Mouse (Mus musculus) gastrocnemius, postnatal 14 days (tissue): Measurements from ENCODE around the gene Large2. TPM values are rescaled to one million over a fixed set of nuclear protein-coding genes. Genes with fewer than 3 reads are reported as not detected.
"Not testable (repeated sequence)": the region's sequence is repeated elsewhere in the genome, so short reads cannot be mapped to it uniquely, and the experiment has no call there.

Experiments
- DNase-seq: peaks from one replicate; pipeline ENCODE4 v3.0.0; 2021; ENCODE audit warnings: mixed read lengths
- intact Hi-C: fragments of 180-260 bp; cut with DNase I; formaldehyde crosslinking; loops from one replicate; pipeline ENCODE4 v1.15.1; 2025; ENCODE audit warnings: low total_unique reads
- long read RNA-seq, 2 experiments: library from polyadenylated mRNA; stranded (forward); transcript quantifications; one replicate each; pipeline ENCODE4 v2.0.0; 2021
- total RNA-seq, 2 experiments: library from RNA; stranded (reverse); gene quantifications; 2 replicates each; pipeline ENCODE4 v1.2.3; 2021

Large2 gene
- total RNA-seq = under 1 TPM in 1 of 2 experiments, not detected in 1; 0.41 TPM
- long read RNA-seq, experiment 1, partial matches to known transcripts = 0 of 2 reads
- long read RNA-seq, experiment 1, other reads (novel, unspliced or antisense) = 2 of 2 reads
- long read RNA-seq, experiment 2, partial matches to known transcripts = 0 of 1 reads
- long read RNA-seq, experiment 2, other reads (novel, unspliced or antisense) = 1 of 1 reads

DNA sequence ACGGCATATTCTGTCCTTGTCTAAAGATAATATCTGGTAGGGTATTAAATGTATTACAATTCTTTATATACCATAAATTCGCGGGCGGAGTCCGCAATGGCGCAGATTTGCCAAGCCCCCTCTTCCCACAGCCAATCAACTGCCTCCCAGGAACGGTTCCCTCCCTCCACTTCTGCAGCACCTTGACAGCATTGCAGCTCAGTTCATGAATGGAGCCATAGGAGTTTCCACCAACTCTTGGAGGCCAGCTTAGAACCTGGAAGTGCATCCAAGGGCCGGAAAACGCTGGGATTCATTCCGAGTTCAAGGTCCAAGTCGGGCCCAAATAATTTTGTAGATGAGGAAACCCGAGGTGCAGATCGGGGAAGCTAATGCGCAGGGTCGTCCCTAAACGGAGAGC is at the start of gene Large2, which contains the start of gene Pex16:
Gene Large2 (minus strand): TSS at position 356 of the 400 bp plus-strand sequence.
Gene Pex16 (plus strand): TSS at position 163 of the 400 bp plus-strand sequence.
- no peak for DNase-seq
- intact Hi-C loops = loop anchor here (5.0 kb wide), 1 partner anchor 63 kb away; no protein-coding TSS in a partner anchor

DNA sequence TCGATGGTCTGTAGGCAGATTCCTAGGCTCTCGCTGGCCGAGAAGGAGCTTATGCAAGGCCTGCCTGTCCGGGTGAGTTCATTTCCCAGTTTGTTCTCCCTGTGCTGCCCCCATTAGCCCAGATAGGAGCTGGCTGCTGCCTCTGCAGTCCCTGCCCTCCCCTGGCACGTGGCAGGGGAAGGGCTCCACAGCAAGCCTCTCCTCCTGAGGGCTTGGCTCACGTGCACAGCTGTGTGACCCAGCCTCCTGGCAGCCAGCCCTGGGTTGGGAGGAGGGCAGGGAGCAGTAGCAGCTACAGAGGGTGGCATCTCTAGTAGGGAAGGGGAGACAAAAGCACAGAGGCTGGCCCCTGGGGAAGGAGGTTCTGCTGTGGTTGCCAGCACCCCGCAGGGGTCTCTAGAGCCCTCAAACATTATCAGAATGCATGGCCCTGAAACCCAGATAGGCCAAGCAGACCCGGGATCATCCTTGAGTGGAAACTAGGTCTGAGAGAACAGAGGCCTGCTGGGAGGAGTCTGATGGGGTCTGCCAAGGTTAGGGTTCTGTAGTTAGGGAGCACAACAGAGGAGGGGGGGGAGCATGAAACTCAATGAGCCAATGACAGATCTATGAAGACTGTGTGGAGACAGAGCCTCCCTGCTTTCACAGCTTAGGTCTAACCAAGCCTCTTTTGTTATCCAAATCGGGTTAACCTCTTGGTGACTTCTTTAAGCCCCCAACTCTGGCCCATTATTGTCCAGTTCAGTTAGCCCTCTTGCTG is 49.2 kb upstream of the Large2 start:
- DNase-seq = peak; percentile 96
- intact Hi-C loops = no loop called here

- no peak for DNase-seq
- intact Hi-C loops = no loop called here
Observed at GRCm38 (mm10) chr2:92423156-92423555, 48.5 kb upstream of the Large2 start.

DNA sequence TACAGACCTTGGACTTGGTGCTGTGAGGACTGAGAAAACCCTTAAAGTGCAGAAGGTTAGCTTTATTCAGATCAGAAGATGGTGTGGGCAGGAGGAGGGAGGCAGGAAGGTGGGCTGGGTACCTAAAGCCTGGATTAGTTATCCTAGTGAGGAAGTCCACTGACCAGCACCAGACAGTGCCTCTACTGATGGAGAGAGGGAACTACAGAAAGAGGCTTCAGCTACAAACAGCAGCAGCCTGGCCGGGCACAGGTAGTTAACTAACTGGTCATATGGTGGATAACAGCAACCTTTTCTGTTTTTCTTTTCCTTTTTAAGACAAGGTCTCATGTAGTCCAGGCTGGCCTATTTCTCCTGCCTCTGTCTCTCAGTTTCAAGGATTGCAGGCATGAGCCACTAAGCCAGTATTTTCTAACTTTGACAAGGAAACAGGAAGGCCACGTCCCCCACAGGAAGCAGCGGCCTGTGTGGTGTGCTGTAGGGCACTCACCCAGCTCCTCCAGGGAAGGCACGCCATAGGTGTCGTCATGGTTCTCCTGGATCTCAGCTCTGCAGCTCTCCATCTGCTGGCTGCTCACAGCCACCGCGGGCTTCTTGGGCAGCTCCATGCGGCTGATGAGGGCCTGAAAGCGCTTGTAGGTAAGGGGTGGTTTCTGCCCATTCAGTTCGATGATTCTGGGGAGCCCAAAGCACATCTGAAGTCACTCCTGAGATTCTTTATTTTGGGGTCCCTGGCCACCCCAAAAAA is 47.9 kb upstream of the Large2 start:
- DNase-seq = no peak
- intact Hi-C loops = no loop called here

GRCm38 (mm10) chr2:92421723-92422387 is 47.2 kb upstream of the Large2 start:
- no peak for DNase-seq
- intact Hi-C loops = no loop called here

- DNase-seq = no peak
- intact Hi-C loops = no loop called here
Observed at GRCm38 (mm10) chr2:92411705-92412104, 37.0 kb upstream of the Large2 start.

- no peak for DNase-seq
- intact Hi-C loops = no loop called here
Observed at GRCm38 (mm10) chr2:92408309-92409045, 33.8 kb upstream of the Large2 start.

- intact Hi-C loops = no loop called here
- DNase-seq = no peak
Observed at GRCm38 (mm10) chr2:92405687-92406086, 31.0 kb upstream of the Large2 start.

- intact Hi-C loops = no loop called here
- DNase-seq = no peak
Observed at GRCm38 (mm10) chr2:92404737-92405136, 30.1 kb upstream of the Large2 start.

DNA sequence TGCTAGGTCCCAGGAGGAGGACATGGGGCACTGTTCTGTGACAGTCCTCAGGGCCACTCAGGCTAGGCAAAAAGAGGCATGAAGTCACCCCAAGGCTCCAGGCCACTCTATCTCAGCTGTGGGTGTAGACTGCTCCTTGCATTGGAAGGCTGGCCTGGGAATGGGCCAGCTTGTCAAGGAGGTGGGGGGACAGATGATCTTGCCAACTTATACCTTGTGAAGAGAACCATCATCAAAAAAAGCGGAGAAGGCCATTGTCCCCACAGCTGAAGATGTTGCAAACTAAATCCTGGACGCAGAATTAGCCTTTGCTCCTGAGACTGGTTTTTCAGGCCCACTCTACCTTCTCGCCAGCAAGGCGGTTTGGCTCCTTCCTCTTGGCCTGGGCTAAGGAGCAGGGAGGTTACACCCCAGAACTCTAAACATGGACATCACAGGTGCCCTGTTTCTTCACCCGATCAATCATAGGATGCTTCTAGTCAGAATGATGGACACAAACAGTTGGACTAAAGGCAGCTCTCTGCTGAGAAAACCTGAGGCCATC is 29.2 kb upstream of the Large2 start:
- intact Hi-C loops = no loop called here

DNA sequence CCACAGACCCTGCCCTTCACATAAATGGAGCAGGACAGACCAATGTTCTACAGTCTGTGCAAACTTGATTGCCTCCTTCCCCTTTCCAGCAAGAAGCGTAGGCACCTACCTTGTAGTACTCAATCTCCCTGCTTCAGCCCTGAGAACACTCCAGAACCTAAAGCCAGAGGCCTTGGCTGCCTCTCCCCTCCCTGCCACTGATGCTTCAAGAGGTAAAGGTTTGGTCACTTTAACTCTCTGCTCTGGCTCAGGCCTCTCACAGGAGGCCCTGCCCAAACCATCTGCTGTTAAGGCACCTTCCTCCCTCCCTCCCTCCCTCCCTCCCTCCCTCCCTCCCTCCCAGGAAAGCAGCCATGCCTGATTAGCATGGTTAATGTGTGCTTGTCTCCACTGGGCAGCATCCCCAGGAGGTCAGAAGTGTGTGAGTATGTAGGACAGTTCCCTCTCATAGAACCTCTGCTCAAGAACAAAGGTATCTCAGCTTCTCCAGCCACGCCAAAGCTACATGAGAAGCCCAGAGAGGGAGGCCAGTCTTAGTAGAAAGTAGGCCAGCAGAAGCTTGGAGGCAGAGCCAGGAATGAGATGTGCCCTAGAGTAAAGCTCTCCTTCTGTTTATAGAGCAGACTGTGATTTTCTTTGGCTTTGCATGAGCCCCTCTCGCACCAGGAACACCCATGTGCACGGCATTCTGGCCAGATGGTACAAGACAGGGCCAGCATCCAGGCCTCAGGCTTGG is 28.1 kb upstream of the Large2 start:
- no peak for DNase-seq

More for the DNA sequence above, 29.2 kb upstream of the Large2 start:
- DNase-seq = no peak

GRCm38 (mm10) chr2:92401091-92401561 is 26.5 kb upstream of the Large2 start, which contains the start of gene Mapk8ip1:
Mapk8ip1 (minus strand) TSS chr2:92401263.
- DNase-seq = no peak
- intact Hi-C loops = no loop called here

More for the DNA sequence above, 28.1 kb upstream of the Large2 start:
- intact Hi-C loops = no loop called here

GRCm38 (mm10) chr2:92400682-92401081 is 26.0 kb upstream of the Large2 start:
- intact Hi-C loops = no loop called here
- no peak for DNase-seq

- DNase-seq, intact Hi-C loops: not testable (repeated sequence)
Observed at GRCm38 (mm10) chr2:92399877-92400276, 25.2 kb upstream of the Large2 start.

- DNase-seq = no peak
- intact Hi-C loops = loop anchor here (2.0 kb wide), 1 partner anchor 21 kb away; no protein-coding TSS in a partner anchor
Observed at GRCm38 (mm10) chr2:92397436-92397835, 22.8 kb upstream of the Large2 start.

- intact Hi-C loops = no loop called here
- no peak for DNase-seq
Observed at GRCm38 (mm10) chr2:92395535-92395934, 20.9 kb upstream of the Large2 start.

DNA sequence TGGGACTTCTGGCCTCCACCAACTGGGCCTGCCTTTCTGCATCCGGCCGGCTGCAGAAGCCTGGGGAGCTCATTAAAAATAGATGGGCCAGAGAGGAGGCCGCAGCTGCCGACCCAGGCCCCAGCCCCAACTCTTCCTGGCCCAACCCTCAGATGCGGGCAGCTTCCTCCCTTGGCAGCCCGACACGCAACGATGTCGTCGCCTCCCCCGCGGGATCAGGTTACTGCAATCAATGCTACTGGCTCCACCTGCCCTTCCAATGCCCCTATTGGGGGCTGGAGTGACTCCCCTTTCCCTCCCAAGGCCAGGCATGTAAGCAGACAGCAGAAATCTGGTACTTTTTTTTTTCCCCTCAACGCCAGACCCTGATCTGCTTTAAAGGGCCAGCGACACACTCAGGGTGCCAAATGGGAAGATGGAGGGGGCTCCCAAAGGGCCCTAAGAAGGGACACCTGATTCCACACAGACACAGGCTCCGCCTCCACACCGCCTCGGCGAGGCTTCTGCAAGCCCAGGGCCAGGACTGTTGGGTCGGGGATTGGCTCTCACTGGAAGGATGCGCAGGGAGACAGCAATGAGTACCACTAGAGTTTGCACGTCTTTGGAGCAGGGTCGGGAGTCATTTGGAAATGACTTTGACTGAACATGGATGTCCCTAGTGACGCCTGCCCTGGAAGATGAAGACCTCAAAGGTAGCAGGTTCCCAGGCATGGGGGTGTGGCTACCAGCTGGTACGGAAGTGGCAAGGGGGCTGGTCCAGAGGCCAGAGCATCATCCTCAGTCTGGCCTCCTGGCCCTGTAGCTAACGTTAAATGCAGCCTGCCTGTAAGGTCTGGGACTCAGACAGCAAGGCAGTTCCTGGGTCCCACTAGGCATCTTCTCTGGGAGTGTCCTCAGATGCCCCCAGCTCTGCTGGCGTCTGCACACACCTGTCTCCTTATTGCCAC is 17.9 kb upstream of the Large2 start:
- intact Hi-C loops = no loop called here
- peak; percentile 53 for DNase-seq
